ENCODE assay signal across 7 mouse cellular contexts in genomic region chr3:67582273-67583124, GRCm38 (mm10). TPM values are rescaled to one million over a fixed set of nuclear protein-coding genes. Genes with fewer than 3 reads are reported as not detected.
DNase-seq lines count a peak whose midpoint lies in the region; ATAC-seq and TF ChIP-seq lines count a peak whose summit lies in the region.

TSS of gene Mfsd1 (plus strand) at chr3:67582741.

- H3K9me3 ChIP-seq in embryonic facial prominence, embryonic 12.5 days = no peaks in the 10 kb centered on the region
- H3K9me3 ChIP-seq in limb, embryonic 12.5 days = no peaks in the 10 kb centered on the region; the same call in 1 of the 2 replicates
- H3K9me3 ChIP-seq in midbrain, embryonic 15.5 days = no peaks in the 10 kb centered on the region

- WGBS in embryonic facial prominence, embryonic 12.5 days = 4% methylated on average over 54 of the region's 54 CpGs
- 4% methylated on average over 54 of the region's 54 CpGs for WGBS in limb, embryonic 12.5 days
- WGBS in midbrain, embryonic 15.5 days = 4% methylated on average over 52 of the region's 54 CpGs
- WGBS in spleen, adult 2 months = 5% methylated on average over 54 of the region's 54 CpGs

- H3K4me2 ChIP-seq in embryonic facial prominence, embryonic 12.5 days (replicated peaks) = peak within 1 kb of the TSS; percentile 91
- peak within 1 kb of the TSS; percentile 86 for H3K4me2 ChIP-seq in limb, embryonic 12.5 days
- peak within 1 kb of the TSS; percentile 88 for H3K4me2 ChIP-seq in midbrain, embryonic 15.5 days

- peak within 1 kb of the TSS; percentile 60; the same call in 1 of the 2 replicates for H3K27ac ChIP-seq in embryonic facial prominence, embryonic 12.5 days
- H3K27ac ChIP-seq in limb, embryonic 12.5 days = no peak within 1 kb of the TSS; the same call in 1 of the 2 replicates
- peak within 1 kb of the TSS; percentile 72 for H3K27ac ChIP-seq in midbrain, embryonic 15.5 days
- H3K27ac ChIP-seq in spleen, adult 2 months (ENCODE audit: insufficient read depth, low read length) = peak within 1 kb of the TSS; percentile 14; the same call in 1 of the 2 replicates

- peak; percentile 81 for DNase-seq in adrenal gland, postnatal 25 days
- peak; percentile 97 for DNase-seq in heart, adult 11 months
- peak; percentile 86 for DNase-seq in kidney, adult 18-20 months
- peak; percentile 77 to 84 for DNase-seq in spleen, adult 2 months (ENCODE audit: low read depth in 1 of 2, low spot score in 2 of 2)

- H3K36me3 ChIP-seq in embryonic facial prominence, embryonic 12.5 days = no peaks in the 10 kb centered on the region
- H3K36me3 ChIP-seq in limb, embryonic 12.5 days = peaks cover 9% of the 10 kb centered on the region; the same call in 1 of the 2 replicates
- H3K36me3 ChIP-seq in midbrain, embryonic 15.5 days (replicated peaks) = peaks cover 7% of the 10 kb centered on the region
- peaks cover 4% of the 10 kb centered on the region for H3K36me3 ChIP-seq in spleen, adult 2 months (ENCODE audit: control insufficient read depth, insufficient read depth, low read length)

- peak within 1 kb of the TSS; percentile 87 for H3K4me3 ChIP-seq in embryonic facial prominence, embryonic 12.5 days
- H3K4me3 ChIP-seq in limb, embryonic 12.5 days (replicated peaks) = peak within 1 kb of the TSS; percentile 85
- H3K4me3 ChIP-seq in midbrain, embryonic 15.5 days = peak within 1 kb of the TSS; percentile 59
- peak within 1 kb of the TSS; percentile 86 for H3K4me3 ChIP-seq in spleen, adult 2 months (ENCODE audit: extremely low read depth, insufficient read depth, insufficient read length)

- no peak for TF ChIP-seq CTCF in spleen, adult 2 months (IDR thresholded peaks at IDR 0.05; ENCODE audit: extremely low read depth, insufficient read depth, insufficient read length, insufficient replicate concordance)

- peak; percentile 39 for TF ChIP-seq POLR2A in spleen, adult 2 months (IDR thresholded peaks at IDR 0.05; ENCODE audit: low read depth, low read length)

- peak; percentile 83 for ATAC-seq in embryonic facial prominence, embryonic 12.5 days (ENCODE audit: insufficient number of reproducible peaks, insufficient read depth, low FRiP score, low TSS enrichment)
- peak; percentile 84 for ATAC-seq in limb, embryonic 12.5 days (ENCODE audit: insufficient number of reproducible peaks, insufficient read depth, low FRiP score, low TSS enrichment, low read depth)
- ATAC-seq in midbrain, embryonic 15.5 days (replicated peaks) = peak; percentile 96

- H3K27me3 ChIP-seq in embryonic facial prominence, embryonic 12.5 days = no peaks in the 10 kb centered on the region
- no peaks in the 10 kb centered on the region; the same call in 1 of the 2 replicates for H3K27me3 ChIP-seq in limb, embryonic 12.5 days
- H3K27me3 ChIP-seq in midbrain, embryonic 15.5 days (replicated peaks) = peaks cover 6% of the 10 kb centered on the region; the same call in 1 of the 2 replicates
- H3K27me3 ChIP-seq in spleen, adult 2 months (ENCODE audit: control insufficient read depth, insufficient read depth, low read length) = no peaks in the 10 kb centered on the region

- H3K9ac ChIP-seq in embryonic facial prominence, embryonic 12.5 days = peak within 1 kb of the TSS; percentile 76
- H3K9ac ChIP-seq in limb, embryonic 12.5 days (replicated peaks) = peak within 1 kb of the TSS; percentile 76
- peak within 1 kb of the TSS; percentile 73 for H3K9ac ChIP-seq in midbrain, embryonic 15.5 days

- no peaks in the 10 kb centered on the region for H3K4me1 ChIP-seq in embryonic facial prominence, embryonic 12.5 days
- H3K4me1 ChIP-seq in limb, embryonic 12.5 days (replicated peaks) = peaks cover 8% of the 10 kb centered on the region; the same call in 1 of the 2 replicates
- peaks cover 16% of the 10 kb centered on the region for H3K4me1 ChIP-seq in midbrain, embryonic 15.5 days
- peaks cover 2% of the 10 kb centered on the region; the same call in 1 of the 2 replicates for H3K4me1 ChIP-seq in spleen, adult 2 months (ENCODE audit: control insufficient read depth, insufficient read depth, insufficient read length)

RNA-seq across cellular contexts. Expression of gene Mfsd1, which starts in this region (rescaled TPM):
- 59.1 and 73.9 TPM in 2 replicates for total RNA-seq in adrenal gland, postnatal 25 days (2021)
- 61.6 and 66.0 TPM in 2 replicates for polyA plus RNA-seq in embryonic facial prominence, embryonic 12.5 days (2016; fragmentation: Nextera tagmentation; extraction: Ambion mirVana)
- 51.5 and 52.9 TPM in 2 replicates for polyA plus RNA-seq in limb, embryonic 12.5 days (2016; fragmentation: Nextera tagmentation; extraction: Ambion mirVana)
- 30.1 and 30.9 TPM in 2 replicates for polyA plus RNA-seq in midbrain, embryonic 15.5 days (2015; fragmentation: Nextera tagmentation; extraction: Ambion mirVana)
- 32.9 and 34.8 TPM in 2 replicates for polyA plus RNA-seq in spleen, adult 2 months (2012; rRNA removed)
